Mouse (Mus musculus): ENCODE data around the gene Ms4a12.
"Not testable (repeated sequence)": the region's sequence is repeated elsewhere in the genome, so short reads cannot be mapped to it uniquely, and the experiment has no call there.

Ms4a12 gene

GRCm38 (mm10) chr19:11232348-11232747 is at the start of gene Ms4a12:
Ms4a12 (minus strand) TSS chr19:11232448.
- DNase-seq (ENCODE audit: low read depth, low spot score), result no peak

- DNase-seq (ENCODE audit: low read depth, low spot score), result no peak
Measured at GRCm38 (mm10) chr19:11280223-11280622, 48.0 kb upstream of the Ms4a12 start.

- no peak for DNase-seq (ENCODE audit: low read depth, low spot score)
Measured at GRCm38 (mm10) chr19:11276431-11276830, 44.2 kb upstream of the Ms4a12 start.

- no peak for DNase-seq (ENCODE audit: low read depth, low spot score)
Measured at GRCm38 (mm10) chr19:11266956-11267355, 34.7 kb upstream of the Ms4a12 start.

- no peak for DNase-seq (ENCODE audit: low read depth, low spot score)
Measured at GRCm38 (mm10) chr19:11266052-11266845, 34.0 kb upstream of the Ms4a12 start, which contains the start of gene Ms4a1. Ms4a1 (minus strand) TSS chr19:11266241.

GRCm38 (mm10) chr19:11264602-11265185 is 32.4 kb upstream of the Ms4a12 start:
- DNase-seq (ENCODE audit: low read depth, low spot score), result no peak

GRCm38 (mm10) chr19:11263549-11263948 is 31.3 kb upstream of the Ms4a12 start:
- no peak for DNase-seq (ENCODE audit: low read depth, low spot score)

- not testable (repeated sequence) for DNase-seq (ENCODE audit: low read depth, low spot score)
Measured at GRCm38 (mm10) chr19:11262932-11263331, 30.7 kb upstream of the Ms4a12 start.

GRCm38 (mm10) chr19:11261522-11261921 is 29.3 kb upstream of the Ms4a12 start:
- DNase-seq (ENCODE audit: low read depth, low spot score), result no peak

GRCm38 (mm10) chr19:11244230-11244629 is 12.0 kb upstream of the Ms4a12 start:
- DNase-seq (ENCODE audit: low read depth, low spot score), result no peak

GRCm38 (mm10) chr19:11242560-11242959 is 10.3 kb upstream of the Ms4a12 start:
- DNase-seq (ENCODE audit: low read depth, low spot score), result no peak

- DNase-seq (ENCODE audit: low read depth, low spot score), result no peak
Measured at GRCm38 (mm10) chr19:11235820-11236219, 3.6 kb upstream of the Ms4a12 start.

- DNase-seq (ENCODE audit: low read depth, low spot score), result no peak
Measured at GRCm38 (mm10) chr19:11234921-11235735, 2.9 kb upstream of the Ms4a12 start.

- no peak for DNase-seq (ENCODE audit: low read depth, low spot score)
Measured at GRCm38 (mm10) chr19:11234244-11234643, 2.0 kb upstream of the Ms4a12 start.

GRCm38 (mm10) chr19:11196546-11196945 is 35.7 kb downstream of the Ms4a12 start, which contains the start of gene Ms4a13:
Ms4a13 (minus strand) TSS chr19:11196737.
- DNase-seq (ENCODE audit: low read depth, low spot score), result no peak

GRCm38 (mm10) chr19:11192552-11192951 is 39.7 kb downstream of the Ms4a12 start:
- DNase-seq (ENCODE audit: low read depth, low spot score), result no peak

GRCm38 (mm10) chr19:11184121-11184520 is 48.1 kb downstream of the Ms4a12 start:
- DNase-seq (ENCODE audit: low read depth, low spot score), result no peak

- no peak for DNase-seq (ENCODE audit: low read depth, low spot score)
Measured at GRCm38 (mm10) chr19:11177464-11177863, 54.8 kb downstream of the Ms4a12 start.

- DNase-seq (ENCODE audit: low read depth, low spot score), result no peak
Measured at GRCm38 (mm10) chr19:11165172-11165571, 67.1 kb downstream of the Ms4a12 start, which contains the start of gene 1700025F22Rik. 1700025F22Rik (minus strand) TSS chr19:11165320.
